Mouse (Mus musculus): ENCODE data around the gene Ano6. TPM values are rescaled to one million over a fixed set of nuclear protein-coding genes. Genes with fewer than 3 reads are reported as not detected.
A peak's percentile ranks its signal among the peaks of the same experiment; 100 is the strongest.

Ano6 gene
- polyA plus RNA-seq, 1 experiment from 2014 or later = 53.8 TPM

DNA sequence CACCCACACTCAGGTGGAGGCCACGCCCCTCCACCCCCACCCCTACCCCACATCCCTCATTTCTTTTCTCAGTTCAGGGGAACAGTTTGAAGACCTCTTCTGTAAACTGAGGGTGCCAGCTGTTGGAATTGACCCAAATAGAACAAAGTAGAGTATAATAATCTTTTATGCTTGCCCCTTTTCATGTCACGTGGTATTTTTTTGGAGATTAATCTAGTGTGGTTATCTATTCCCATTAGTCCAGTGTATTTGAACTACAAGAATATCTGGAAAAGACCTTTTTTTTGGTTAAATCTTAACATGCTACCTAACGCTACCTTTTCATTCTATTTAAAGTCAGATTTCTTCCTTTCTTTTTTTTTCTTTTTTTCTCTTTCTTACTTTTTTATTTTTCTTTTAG is 12.8 kb downstream of the Ano6 start:
- no peak overlapping the region for H3K4me3 ChIP-seq (replicated peaks)
- WGBS = 84% methylated on average over 3 of the region's 3 CpGs
- no peaks in the 10 kb centered on the region for H3K27me3 ChIP-seq (replicated peaks)
- no peak for ATAC-seq
- H3K4me2 ChIP-seq (replicated peaks) = no peak overlapping the region
- no peak overlapping the region for H3K27ac ChIP-seq
- H3K9me3 ChIP-seq = no peaks in the 10 kb centered on the region
- peaks cover 32% of the 10 kb centered on the region for H3K4me1 ChIP-seq (replicated peaks)
- no peaks in the 10 kb centered on the region for H3K36me3 ChIP-seq
- no peak overlapping the region for H3K9ac ChIP-seq

DNA sequence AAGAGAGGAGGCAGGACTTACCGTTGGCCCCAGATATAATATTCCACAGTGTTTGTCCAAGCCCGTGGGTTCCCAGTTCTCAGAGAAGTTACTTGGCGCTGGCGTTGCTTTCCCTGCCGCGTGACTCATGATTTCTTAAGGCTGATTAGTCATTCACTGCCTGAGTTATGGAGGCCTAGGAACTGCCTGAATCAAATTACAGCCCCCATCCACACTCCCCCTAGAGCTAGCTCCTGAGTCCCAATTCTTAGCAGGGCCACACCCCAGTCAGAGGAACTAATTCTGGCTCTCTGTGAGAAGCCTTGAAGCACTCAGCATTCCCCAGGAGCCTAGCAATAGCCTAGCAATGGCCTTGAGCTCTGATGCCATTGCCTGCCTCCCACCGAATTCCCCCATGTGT is 13.6 kb downstream of the Ano6 start:
- ATAC-seq = peak; percentile 70
- Histone ChIP-seq H3K9ac (no peak overlapping the region), H3K9me3 (no peaks in the 10 kb centered on the region), H3K36me3 (no peaks in the 10 kb centered on the region), H3K27me3 (replicated peaks) (no peaks in the 10 kb centered on the region), H3K4me3 (replicated peaks) (no peak overlapping the region), H3K4me1 (replicated peaks) (peaks cover 32% of the 10 kb centered on the region), H3K4me2 (replicated peaks) (peak overlapping the region; percentile 1; the same call in 1 of the 2 replicates), H3K27ac (peak overlapping the region; percentile 57)
- WGBS = 16% methylated on average over 7 of the region's 7 CpGs

DNA sequence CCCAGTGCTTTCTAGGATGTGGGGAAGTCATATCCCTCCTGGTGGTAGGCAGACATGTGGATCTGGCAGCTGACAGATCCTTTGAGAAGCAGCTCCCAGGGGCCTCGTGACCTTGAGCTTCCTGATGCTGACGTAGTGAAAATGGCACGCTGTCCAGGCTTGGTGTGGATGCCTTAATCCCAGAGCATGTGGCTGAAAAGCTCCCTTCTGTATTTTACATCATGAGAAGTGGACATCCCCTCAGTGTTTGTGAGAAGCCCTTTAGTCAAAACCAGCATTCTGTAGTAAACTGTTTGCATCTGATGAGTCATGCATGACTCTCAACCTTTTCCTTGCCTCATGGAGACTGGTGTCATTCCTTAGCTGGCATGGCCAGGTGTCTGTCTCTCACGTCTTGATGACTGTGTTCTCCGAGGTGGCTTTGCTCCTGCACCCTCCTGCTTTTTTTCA is 14.4 kb downstream of the Ano6 start:
- H3K9ac ChIP-seq = no peak overlapping the region
- H3K4me2 ChIP-seq (replicated peaks) = no peak overlapping the region
- H3K36me3 ChIP-seq = no peaks in the 10 kb centered on the region
- WGBS = 41% methylated on average over 5 of the region's 5 CpGs
- H3K27ac ChIP-seq = peak overlapping the region; percentile 36; the same call in 1 of the 2 replicates
- no peak overlapping the region for H3K4me3 ChIP-seq (replicated peaks)
- peak; percentile 26 for ATAC-seq
- H3K27me3 ChIP-seq (replicated peaks) = no peaks in the 10 kb centered on the region
- no peaks in the 10 kb centered on the region for H3K9me3 ChIP-seq
- H3K4me1 ChIP-seq (replicated peaks) = peaks cover 32% of the 10 kb centered on the region

DNA sequence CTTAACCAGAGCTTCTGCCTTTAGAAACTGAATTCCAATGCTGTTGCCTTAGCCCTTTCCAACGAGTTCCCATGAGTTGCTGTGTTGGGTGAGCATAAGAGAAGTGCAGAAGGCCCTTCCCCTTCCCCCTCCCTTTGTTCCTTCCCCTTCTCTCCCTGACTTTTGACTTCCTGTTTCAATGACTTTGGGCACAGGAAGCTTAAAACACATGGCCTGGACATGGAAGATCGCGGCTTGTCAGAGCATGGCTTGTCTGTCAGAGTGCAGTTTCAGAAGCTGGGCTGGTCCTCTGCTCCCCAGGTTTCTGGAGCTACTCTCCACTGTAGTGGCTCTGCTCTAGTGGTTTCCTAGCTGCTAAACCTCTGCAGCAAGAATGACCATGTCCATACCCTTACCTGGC is 17.3 kb downstream of the Ano6 start:
- Histone ChIP-seq H3K4me2 (replicated peaks) (no peak overlapping the region), H3K9ac (no peak overlapping the region), H3K4me1 (replicated peaks) (peaks cover 20% of the 10 kb centered on the region), H3K9me3 (no peaks in the 10 kb centered on the region), H3K27ac (no peak overlapping the region), H3K4me3 (replicated peaks) (no peak overlapping the region), H3K27me3 (replicated peaks) (no peaks in the 10 kb centered on the region), H3K36me3 (peaks cover 5% of the 10 kb centered on the region; the same call in 1 of the 2 replicates)
- ATAC-seq = no peak
- 68% methylated on average over 3 of the region's 3 CpGs for WGBS

DNA sequence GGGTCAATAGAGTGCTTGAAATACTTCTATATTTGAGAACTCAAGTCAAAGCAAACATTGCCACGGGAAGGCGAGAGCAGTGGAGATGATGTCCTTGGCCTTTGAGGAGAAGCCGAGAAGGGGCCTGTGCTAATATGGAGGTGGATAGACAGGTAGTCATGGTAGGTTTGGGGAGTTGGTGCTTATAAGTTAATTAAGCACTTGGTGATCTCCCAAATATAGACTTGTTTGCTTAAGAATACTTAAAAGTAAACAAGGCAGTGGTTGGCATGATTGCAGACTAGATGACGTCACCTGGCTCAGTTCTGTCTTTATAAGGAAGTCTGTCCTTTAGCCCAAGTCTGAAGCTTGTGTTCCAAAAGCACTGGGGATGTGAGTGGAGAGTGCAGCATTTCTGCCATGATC is 19.7 kb downstream of the Ano6 start:
- Histone ChIP-seq H3K27ac (no peak overlapping the region), H3K9ac (no peak overlapping the region), H3K36me3 (peaks cover 5% of the 10 kb centered on the region; the same call in 1 of the 2 replicates), H3K4me3 (replicated peaks) (no peak overlapping the region), H3K9me3 (no peaks in the 10 kb centered on the region), H3K4me2 (replicated peaks) (no peak overlapping the region), H3K27me3 (replicated peaks) (no peaks in the 10 kb centered on the region), H3K4me1 (replicated peaks) (peaks cover 3% of the 10 kb centered on the region)
- WGBS = 63% methylated on average over 4 of the region's 4 CpGs
- ATAC-seq = no peak

DNA sequence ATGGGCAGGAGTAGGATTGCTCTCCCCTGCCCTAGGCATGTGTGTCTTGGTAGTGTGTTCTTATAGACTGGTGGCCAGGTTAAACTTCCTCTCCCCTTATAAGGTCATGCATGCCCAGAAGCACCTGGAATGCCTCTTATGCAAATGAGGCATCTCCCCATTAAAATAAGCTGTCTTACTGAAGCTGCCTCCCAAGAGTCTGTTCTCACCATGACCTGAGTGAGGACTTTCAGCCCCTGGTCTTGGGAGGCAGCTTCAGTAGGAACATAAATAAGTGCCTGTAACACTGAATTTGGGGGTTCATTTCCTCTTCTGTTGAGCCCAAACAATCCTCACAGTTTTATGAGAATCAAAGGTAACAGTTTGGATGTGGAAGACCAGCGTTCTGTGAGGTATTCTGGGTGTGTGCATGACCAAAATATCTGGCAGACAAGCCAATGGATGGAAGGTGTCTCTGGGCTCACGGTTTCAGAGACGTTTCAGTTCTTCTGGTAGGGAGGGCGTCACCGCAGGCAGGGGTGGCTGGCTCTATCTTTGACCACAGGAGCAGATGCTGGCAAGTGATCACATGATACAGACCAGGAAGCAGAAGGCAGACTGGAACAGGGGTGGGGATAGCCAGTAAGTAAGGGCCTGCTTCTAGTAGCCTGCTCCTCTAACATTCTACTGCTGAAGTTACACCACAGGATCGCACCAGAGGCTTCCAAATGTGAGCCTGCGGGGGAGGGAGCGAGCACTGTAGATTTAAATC is 22.4 kb downstream of the Ano6 start:
- H3K4me1 ChIP-seq (replicated peaks) = peaks cover 5% of the 10 kb centered on the region; the same call in 1 of the 2 replicates
- no peak overlapping the region for H3K9ac ChIP-seq
- no peak overlapping the region for H3K4me2 ChIP-seq (replicated peaks)
- WGBS = 93% methylated on average over 8 of the region's 8 CpGs
- no peak for ATAC-seq
- H3K4me3 ChIP-seq (replicated peaks) = no peak overlapping the region
- peaks cover 5% of the 10 kb centered on the region; the same call in 1 of the 2 replicates for H3K36me3 ChIP-seq
- H3K27ac ChIP-seq = no peak overlapping the region
- no peaks in the 10 kb centered on the region for H3K9me3 ChIP-seq
- no peaks in the 10 kb centered on the region for H3K27me3 ChIP-seq (replicated peaks)

DNA sequence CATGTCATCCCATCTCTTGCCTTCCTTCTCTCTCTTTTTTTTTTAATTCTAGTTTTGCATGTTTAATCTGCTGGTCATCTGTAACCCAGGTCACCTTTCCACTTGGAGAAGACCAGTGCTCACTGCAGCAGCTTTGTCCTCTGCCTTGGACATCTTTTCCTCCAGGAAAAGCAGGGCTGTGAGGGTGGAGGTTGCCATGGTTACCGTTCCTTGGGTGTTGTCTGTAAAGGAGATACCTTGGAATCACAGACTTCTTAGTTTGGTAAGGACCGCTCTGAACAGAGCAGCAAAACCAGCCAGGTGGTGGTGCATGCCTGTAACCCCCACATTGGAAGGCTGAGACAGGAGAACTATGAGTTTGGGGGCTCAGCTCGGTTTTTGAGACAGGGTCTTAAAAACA is 26.9 kb downstream of the Ano6 start:
- Histone ChIP-seq H3K9ac (no peak overlapping the region), H3K27ac (no peak overlapping the region), H3K4me3 (replicated peaks) (no peak overlapping the region), H3K4me1 (replicated peaks) (peaks cover 9% of the 10 kb centered on the region), H3K4me2 (replicated peaks) (no peak overlapping the region), H3K27me3 (replicated peaks) (no peaks in the 10 kb centered on the region), H3K36me3 (no peaks in the 10 kb centered on the region), H3K9me3 (no peaks in the 10 kb centered on the region)
- ATAC-seq = no peak
- 74% methylated on average over 3 of the region's 3 CpGs for WGBS

DNA sequence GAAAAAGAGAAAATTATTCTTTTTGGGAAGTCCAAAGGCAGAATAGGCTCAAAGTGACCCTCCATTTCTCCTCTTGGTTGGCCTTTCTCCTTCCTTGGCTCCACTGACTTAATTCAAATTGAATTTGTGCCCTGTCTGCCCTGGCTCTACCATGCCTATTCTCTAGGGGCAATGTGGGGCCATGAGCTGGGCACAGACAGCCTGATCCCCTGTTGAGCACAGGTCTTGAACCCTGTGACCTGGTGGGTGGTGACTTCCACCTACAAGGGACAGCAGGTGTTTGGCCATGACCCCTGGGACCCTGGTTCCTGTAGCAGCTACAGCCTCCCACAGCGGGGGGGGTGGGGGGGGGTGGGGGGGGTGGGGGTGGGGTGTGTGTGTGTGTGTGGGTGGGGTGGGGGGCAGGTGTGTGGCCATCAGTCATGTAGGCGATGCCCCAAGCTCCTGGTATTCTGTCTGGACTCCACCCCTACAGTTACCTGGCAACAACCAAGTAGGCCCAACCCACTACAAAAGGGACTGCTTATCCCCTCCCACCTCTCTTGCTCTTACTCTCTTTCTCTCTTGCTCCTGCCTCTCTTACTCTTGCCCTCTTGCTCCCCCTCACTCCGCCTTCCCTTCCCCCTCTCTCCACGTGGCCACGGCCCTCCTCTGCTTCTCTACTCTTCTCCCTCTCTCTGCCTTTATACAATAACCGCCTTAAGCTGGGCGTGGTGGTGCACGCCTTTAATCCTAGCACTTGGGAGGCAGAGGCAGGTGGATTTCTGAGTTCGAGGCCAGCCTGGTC is 28.8 kb downstream of the Ano6 start:
- 85% methylated on average over 9 of the region's 9 CpGs for WGBS
- H3K4me3 ChIP-seq (replicated peaks) = no peak overlapping the region
- H3K4me1 ChIP-seq (replicated peaks) = peaks cover 9% of the 10 kb centered on the region
- no peaks in the 10 kb centered on the region for H3K27me3 ChIP-seq (replicated peaks)
- no peak overlapping the region for H3K9ac ChIP-seq
- no peak overlapping the region for H3K27ac ChIP-seq
- no peak overlapping the region for H3K4me2 ChIP-seq (replicated peaks)
- H3K36me3 ChIP-seq = no peaks in the 10 kb centered on the region
- no peaks in the 10 kb centered on the region for H3K9me3 ChIP-seq
- no peak for ATAC-seq

DNA sequence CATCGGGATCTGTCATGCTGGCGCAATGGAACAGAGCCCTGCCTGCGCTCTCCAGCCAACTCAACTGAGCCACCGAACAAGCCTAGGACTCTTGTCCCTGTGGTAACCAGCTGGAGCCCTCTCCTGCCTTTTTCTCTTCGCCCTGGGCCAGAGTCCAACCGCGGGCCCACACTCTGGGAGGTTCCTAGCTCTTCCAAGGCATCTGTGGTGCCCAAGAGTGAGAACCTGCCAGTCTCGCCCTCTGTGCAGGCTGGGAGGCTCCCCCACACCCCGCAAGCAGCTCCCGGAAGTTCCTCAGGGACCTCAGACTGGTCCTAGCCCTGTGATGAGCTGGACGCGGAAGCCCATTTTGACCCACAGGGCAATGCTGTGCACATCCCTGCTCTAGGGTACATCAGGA is 29.5 kb downstream of the Ano6 start:
- H3K9me3 ChIP-seq = no peaks in the 10 kb centered on the region

DNA sequence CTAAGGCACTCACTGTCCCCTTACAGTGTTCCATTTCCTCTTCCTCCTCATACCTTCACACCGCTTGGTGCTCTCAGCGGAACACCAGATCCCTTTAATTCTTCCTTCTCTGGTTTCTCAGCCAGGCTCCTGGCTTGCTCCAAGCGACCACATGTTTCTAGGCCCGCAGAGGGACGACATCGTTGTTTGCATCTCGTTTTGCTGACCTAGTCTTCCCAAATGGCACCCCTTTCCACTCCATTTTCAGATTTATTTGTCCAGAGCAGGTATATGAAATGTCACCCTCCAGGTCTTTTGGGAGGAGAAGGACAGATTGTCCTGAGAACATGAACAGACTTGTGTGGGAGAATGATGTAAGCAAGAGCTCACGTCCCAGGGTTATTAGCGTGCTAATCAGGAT is 30.0 kb downstream of the Ano6 start:
- H3K36me3 ChIP-seq = no peaks in the 10 kb centered on the region
- H3K9ac ChIP-seq = no peak overlapping the region
- no peak overlapping the region for H3K4me3 ChIP-seq (replicated peaks)
- no peaks in the 10 kb centered on the region for H3K27me3 ChIP-seq (replicated peaks)
- H3K4me2 ChIP-seq (replicated peaks) = no peak overlapping the region
- H3K27ac ChIP-seq = no peak overlapping the region
- H3K9me3 ChIP-seq = no peaks in the 10 kb centered on the region
- ATAC-seq = no peak
- 90% methylated on average over 9 of the region's 9 CpGs for WGBS
- H3K4me1 ChIP-seq (replicated peaks) = peaks cover 7% of the 10 kb centered on the region

More for the DNA sequence above, 29.5 kb downstream of the Ano6 start:
- Histone ChIP-seq H3K36me3 (no peaks in the 10 kb centered on the region), H3K4me3 (replicated peaks) (no peak overlapping the region), H3K27ac (0 out of 2 replicates have a peak overlapping the region, but pooled peaks have one; percentile 27), H3K27me3 (replicated peaks) (no peaks in the 10 kb centered on the region), H3K9ac (no peak overlapping the region), H3K4me2 (replicated peaks) (no peak overlapping the region), H3K4me1 (replicated peaks) (peaks cover 9% of the 10 kb centered on the region)
- ATAC-seq = no peak
- 93% methylated on average over 12 of the region's 12 CpGs for WGBS

DNA sequence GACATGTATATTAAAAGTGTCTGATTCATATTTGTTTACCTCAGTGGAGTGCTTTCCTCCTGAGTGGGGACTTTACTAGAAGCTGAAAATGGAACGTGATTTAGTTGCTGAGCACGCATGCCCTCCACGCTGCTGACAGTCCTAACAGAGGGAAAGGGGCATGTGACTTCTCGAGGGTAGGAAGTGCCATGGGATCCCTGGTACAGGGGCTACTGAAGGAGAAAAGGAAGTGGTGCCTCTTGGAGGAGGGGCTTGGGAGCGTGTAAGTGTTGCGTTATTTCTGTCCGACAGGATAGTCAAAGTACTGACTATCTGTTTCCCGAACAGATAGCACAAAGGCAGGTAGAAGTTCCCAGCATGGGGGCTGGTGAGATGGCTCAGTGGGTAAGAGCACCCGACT is 31.5 kb downstream of the Ano6 start:
- H3K27ac ChIP-seq = no peak overlapping the region
- WGBS = 82% methylated on average over 9 of the region's 9 CpGs

DNA sequence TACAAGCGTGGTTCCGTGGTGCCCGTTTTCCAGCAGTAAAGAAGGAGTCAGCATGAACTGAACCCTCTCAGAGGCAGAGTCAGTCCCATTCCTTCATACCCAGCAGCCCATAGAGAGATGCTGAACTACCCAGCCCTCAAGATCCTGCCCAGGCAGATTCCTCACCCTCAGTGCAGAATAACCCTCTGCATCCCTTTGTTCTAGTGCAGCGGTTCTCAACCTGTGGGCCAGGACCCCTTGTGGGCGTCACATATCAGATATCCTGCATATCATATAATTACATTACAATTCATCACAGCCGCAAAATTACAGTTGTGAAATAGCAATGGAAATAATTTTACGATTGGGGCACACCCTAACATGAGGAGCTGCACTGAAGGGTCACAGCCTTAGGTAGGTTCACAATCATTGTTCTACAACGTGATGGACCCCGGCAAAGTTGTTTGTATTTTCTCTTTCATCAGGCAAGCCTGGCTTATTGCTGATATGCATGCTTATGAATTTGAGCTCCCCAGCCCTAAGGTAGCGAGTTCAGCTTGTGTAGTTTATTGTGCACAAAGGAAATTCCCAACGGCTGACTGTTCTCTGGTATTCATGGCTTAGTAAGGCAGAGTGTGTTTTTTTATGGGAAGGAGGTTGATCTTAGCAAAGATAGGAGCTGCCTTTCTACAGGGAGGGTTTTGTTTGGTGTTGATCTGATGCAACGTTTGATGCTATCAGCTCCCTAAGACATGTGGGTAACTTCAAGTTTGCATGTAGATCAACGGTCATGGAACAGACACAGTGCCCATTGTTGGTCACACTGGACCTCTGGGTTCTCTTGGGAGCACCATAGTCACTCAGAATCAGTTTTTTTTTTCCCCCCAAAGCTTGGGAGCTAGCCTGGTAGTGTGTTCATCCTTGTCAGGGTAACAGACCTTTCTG is 33.0 kb downstream of the Ano6 start:
- Histone ChIP-seq H3K9me3 (no peaks in the 10 kb centered on the region), H3K36me3 (no peaks in the 10 kb centered on the region), H3K4me1 (replicated peaks) (peaks cover 21% of the 10 kb centered on the region), H3K4me3 (replicated peaks) (no peak overlapping the region), H3K27ac (no peak overlapping the region), H3K27me3 (replicated peaks) (no peaks in the 10 kb centered on the region), H3K9ac (no peak overlapping the region), H3K4me2 (replicated peaks) (no peak overlapping the region)
- ATAC-seq = no peak
- 72% methylated on average over 13 of the region's 13 CpGs for WGBS

More for the DNA sequence above, 31.5 kb downstream of the Ano6 start:
- Histone ChIP-seq H3K4me2 (replicated peaks) (no peak overlapping the region), H3K27me3 (replicated peaks) (no peaks in the 10 kb centered on the region), H3K36me3 (no peaks in the 10 kb centered on the region), H3K9ac (no peak overlapping the region), H3K9me3 (no peaks in the 10 kb centered on the region), H3K4me3 (replicated peaks) (no peak overlapping the region), H3K4me1 (replicated peaks) (peaks cover 12% of the 10 kb centered on the region)
- no peak for ATAC-seq
